In genomic region chr17:25583099-25583498, GRCm38 (mm10) we compare ENCODE assay signal across 21 mouse cellular contexts. TPM values are rescaled to one million over a fixed set of nuclear protein-coding genes. Genes with fewer than 3 reads are reported as not detected.
"Had no signal": no experiment of that assay in that cellular context is flagged by ENCODE, and none has a peak within 500 bp of the region (broad histone marks: within the 10 kb centered on the region; RNA-seq: fewer than 3 reads in every experiment).

No protein-coding gene starts in this region.

- H3K27me3 ChIP-seq: liver, embryonic 15.5 days; lung, embryonic 15.5 days; midbrain, embryonic 13.5 days; midbrain, embryonic 15.5 days; neural tube, embryonic 13.5 days; neural tube, embryonic 15.5 days; stomach, embryonic 15.5 days had no signal

- H3K27ac ChIP-seq: liver, embryonic 15.5 days; lung, embryonic 15.5 days; macrophage; midbrain, embryonic 13.5 days; midbrain, embryonic 15.5 days; neural tube, embryonic 13.5 days; neural tube, embryonic 15.5 days; stomach, embryonic 15.5 days; stomach, postnatal 0 days had no signal

- H3K9ac ChIP-seq: liver, embryonic 15.5 days; liver, postnatal 0 days; lung, embryonic 15.5 days; midbrain, embryonic 13.5 days; midbrain, embryonic 15.5 days; neural tube, embryonic 13.5 days; neural tube, embryonic 15.5 days; stomach, embryonic 15.5 days had no signal

- DNase-seq: liver, postnatal 0 days; lung, adult 2 months; lung, postnatal 14 days; lung, postnatal 36 days; retina, postnatal 1 day; right cerebral cortex, adult 18-20 months; right cerebral cortex, postnatal 14 days; thymus, adult 2 months; thymus, postnatal 25 days; thymus, postnatal 4 days had no signal

- ATAC-seq: lung, postnatal 0 days; midbrain, embryonic 13.5 days; midbrain, embryonic 15.5 days had no signal

- H3K4me2 ChIP-seq: liver, embryonic 15.5 days; lung, embryonic 15.5 days; midbrain, embryonic 13.5 days; midbrain, embryonic 15.5 days; neural tube, embryonic 13.5 days; neural tube, embryonic 15.5 days; stomach, embryonic 15.5 days had no signal

- H3K9me3 ChIP-seq: liver, embryonic 15.5 days; lung, embryonic 15.5 days; megakaryocyte, embryonic 14.5 days; midbrain, embryonic 13.5 days; midbrain, embryonic 15.5 days; neural tube, embryonic 13.5 days; neural tube, embryonic 15.5 days; stomach, embryonic 15.5 days had no signal

- H3K36me3 ChIP-seq: midbrain, embryonic 15.5 days had no signal

- H3K4me3 ChIP-seq: liver, embryonic 15.5 days; lung, embryonic 15.5 days; megakaryocyte, embryonic 14.5 days; midbrain, embryonic 13.5 days; midbrain, embryonic 15.5 days; neural tube, embryonic 13.5 days; neural tube, embryonic 15.5 days; stomach, embryonic 15.5 days had no signal

RNA-seq across cellular contexts. Expression of gene Sox8, which starts 12.6 kb away (rescaled TPM):
- polyA plus RNA-seq: liver, postnatal 0 days; macrophage had no signal
